ENCODE assay signal across 9 mouse cellular contexts in the genomic region with DNA sequence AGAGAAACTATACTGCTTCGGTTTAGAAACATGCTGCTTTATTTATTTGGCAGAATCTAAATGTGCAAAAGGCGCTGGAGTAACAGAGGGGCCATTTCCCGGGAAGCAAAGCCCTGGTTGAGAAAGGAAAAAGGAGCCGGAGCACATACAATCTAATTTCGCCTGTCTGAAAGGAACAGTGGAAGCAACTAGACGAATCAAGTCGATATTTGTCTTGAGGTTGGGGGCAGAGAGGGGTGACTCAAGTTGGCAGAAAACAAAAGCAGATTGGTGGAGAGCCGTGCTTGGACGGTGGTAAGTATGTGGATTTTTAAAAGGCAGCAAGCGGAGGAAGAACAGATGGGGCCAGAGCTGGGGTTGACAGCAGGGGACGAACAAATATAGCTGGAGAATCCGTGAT. TPM values are rescaled to one million over a fixed set of nuclear protein-coding genes. Genes with fewer than 3 reads are reported as not detected.
DNase-seq lines count a peak whose midpoint lies in the region; ATAC-seq lines count a peak whose summit lies in the region.
"Had no signal": no experiment of that assay in that cellular context is flagged by ENCODE, and none has a peak within 500 bp of the region (broad histone marks: within the 10 kb centered on the region; RNA-seq: fewer than 3 reads in every experiment).

No protein-coding gene starts in this region.

- ATAC-seq in heart, embryonic 11.5 days (replicated peaks; ENCODE audit: insufficient number of reproducible peaks, low FRiP score, low TSS enrichment), result no peak
- 0 out of 2 replicates have a peak, but pooled peaks have one; percentile 42 for ATAC-seq in midbrain, embryonic 11.5 days (ENCODE audit: low FRiP score)
- peak; percentile 71 for ATAC-seq in hindbrain, embryonic 16.5 days
- no peak for ATAC-seq in stomach, embryonic 16.5 days (ENCODE audit: insufficient read depth, low FRiP score)
- no peak for ATAC-seq in inflammation-experienced regulatory T-cells, adult 6 months

- WGBS in heart, embryonic 11.5 days (ENCODE audit: insufficient replicate concordance), result 74% methylated on average over 12 of the region's 12 CpGs
- 61% methylated on average over 12 of the region's 12 CpGs for WGBS in midbrain, embryonic 11.5 days
- 72% methylated on average over 12 of the region's 12 CpGs for WGBS in midbrain, embryonic 10.5 days
- WGBS in hindbrain, embryonic 16.5 days, result 18% methylated on average over 12 of the region's 12 CpGs
- WGBS in stomach, embryonic 16.5 days, result 43% methylated on average over 12 of the region's 12 CpGs

- H3K27ac ChIP-seq in heart, embryonic 11.5 days (ENCODE audit: low read depth, low read length), result no peak overlapping the region
- peak overlapping the region; percentile 11; the same call in 1 of the 2 replicates for H3K27ac ChIP-seq in midbrain, embryonic 11.5 days (ENCODE audit: low read depth, low read length)
- H3K27ac ChIP-seq in midbrain, embryonic 10.5 days (replicated peaks), result no peak overlapping the region
- peak overlapping the region; percentile 69 for H3K27ac ChIP-seq in hindbrain, embryonic 16.5 days (ENCODE audit: low read depth, low read length)
- peak overlapping the region; percentile 39; the same call in 1 of the 2 replicates for H3K27ac ChIP-seq in stomach, embryonic 16.5 days (ENCODE audit: low read length)
- H3K27ac ChIP-seq: stomach, embryonic 15.5 days had no signal

- no peak for DNase-seq in heart, adult 8-10 months (ENCODE audit: low spot score)
- DNase-seq in midbrain, embryonic 11.5 days (ENCODE audit: low spot score, missing footprints), result no peak
- no peak for DNase-seq in midbrain, embryonic 10.5 days (ENCODE audit: low spot score)
- no peak for DNase-seq in gastrocnemius, postnatal 10 days

- H3K9me3 ChIP-seq in heart, embryonic 11.5 days (replicated peaks; ENCODE audit: control insufficient read depth, low read length), result no peaks in the 10 kb centered on the region
- H3K9me3 ChIP-seq in midbrain, embryonic 11.5 days (ENCODE audit: control insufficient read depth, low read length), result no peaks in the 10 kb centered on the region
- H3K9me3 ChIP-seq in midbrain, embryonic 10.5 days (replicated peaks), result no peaks in the 10 kb centered on the region
- no peaks in the 10 kb centered on the region for H3K9me3 ChIP-seq in hindbrain, embryonic 16.5 days (ENCODE audit: control insufficient read depth, low read length)
- H3K9me3 ChIP-seq in stomach, embryonic 16.5 days (replicated peaks; ENCODE audit: control insufficient read depth, low read length), result no peaks in the 10 kb centered on the region
- H3K9me3 ChIP-seq: stomach, embryonic 15.5 days had no signal

- no peak overlapping the region for H3K4me2 ChIP-seq in heart, embryonic 11.5 days
- H3K4me2 ChIP-seq in midbrain, embryonic 11.5 days, result no peak overlapping the region
- peak overlapping the region; percentile 31 for H3K4me2 ChIP-seq in hindbrain, embryonic 16.5 days (ENCODE audit: low read length)
- peak overlapping the region; percentile 14; the same call in 1 of the 2 replicates for H3K4me2 ChIP-seq in stomach, embryonic 16.5 days (ENCODE audit: low read depth, low read length)
- H3K4me2 ChIP-seq: stomach, embryonic 15.5 days had no signal

- H3K4me3 ChIP-seq in heart, embryonic 11.5 days (ENCODE audit: low read depth, low read length), result no peak overlapping the region
- H3K4me3 ChIP-seq in midbrain, embryonic 11.5 days (ENCODE audit: low read depth, low read length), result no peak overlapping the region
- no peak overlapping the region for H3K4me3 ChIP-seq in midbrain, embryonic 10.5 days
- H3K4me3 ChIP-seq in hindbrain, embryonic 16.5 days (ENCODE audit: low read length), result peak overlapping the region; percentile 8; the same call in 1 of the 2 replicates
- H3K4me3 ChIP-seq in stomach, embryonic 16.5 days (replicated peaks; ENCODE audit: low read length), result no peak overlapping the region
- H3K4me3 ChIP-seq: stomach, embryonic 15.5 days had no signal

- peaks cover 10% of the 10 kb centered on the region for H3K4me1 ChIP-seq in heart, embryonic 11.5 days (ENCODE audit: control insufficient read depth, insufficient read depth, low read length)
- peaks cover 4% of the 10 kb centered on the region; the same call in 1 of the 2 replicates for H3K4me1 ChIP-seq in midbrain, embryonic 11.5 days (ENCODE audit: control insufficient read depth, insufficient read depth, low read length)
- H3K4me1 ChIP-seq in midbrain, embryonic 10.5 days, result peaks cover 6% of the 10 kb centered on the region
- peaks cover 32% of the 10 kb centered on the region for H3K4me1 ChIP-seq in hindbrain, embryonic 16.5 days (ENCODE audit: control insufficient read depth, insufficient read depth, low read depth, low read length)
- H3K4me1 ChIP-seq in stomach, embryonic 16.5 days (ENCODE audit: control insufficient read depth, insufficient read depth, low read length), result 0 out of 2 replicates have a peak, but pooled peaks cover 3% of the 10 kb centered on the region

- no peaks in the 10 kb centered on the region for H3K36me3 ChIP-seq in heart, embryonic 11.5 days (ENCODE audit: control insufficient read depth, insufficient read depth, low read length)
- H3K36me3 ChIP-seq in midbrain, embryonic 11.5 days (ENCODE audit: control insufficient read depth, insufficient read depth, low read length), result no peaks in the 10 kb centered on the region
- H3K36me3 ChIP-seq in midbrain, embryonic 10.5 days, result no peaks in the 10 kb centered on the region
- H3K36me3 ChIP-seq in hindbrain, embryonic 16.5 days (ENCODE audit: control insufficient read depth, insufficient read depth, low read length), result no peaks in the 10 kb centered on the region
- no peaks in the 10 kb centered on the region for H3K36me3 ChIP-seq in stomach, embryonic 16.5 days (ENCODE audit: control insufficient read depth, insufficient read depth, low read length)
- H3K36me3 ChIP-seq: stomach, embryonic 15.5 days had no signal

- H3K9ac ChIP-seq in heart, embryonic 11.5 days (ENCODE audit: low read depth, low read length), result 0 out of 2 replicates have a peak overlapping the region, but pooled peaks have one; percentile 22
- H3K9ac ChIP-seq in midbrain, embryonic 11.5 days (ENCODE audit: low read length), result no peak overlapping the region
- peak overlapping the region; percentile 31 for H3K9ac ChIP-seq in hindbrain, embryonic 16.5 days (ENCODE audit: low read depth, low read length)
- H3K9ac ChIP-seq in stomach, embryonic 16.5 days (ENCODE audit: low read length), result no peak overlapping the region
- H3K9ac ChIP-seq: stomach, embryonic 15.5 days had no signal

- no peaks in the 10 kb centered on the region for H3K27me3 ChIP-seq in heart, embryonic 11.5 days (ENCODE audit: control insufficient read depth, insufficient read depth, low read length)
- no peaks in the 10 kb centered on the region for H3K27me3 ChIP-seq in midbrain, embryonic 11.5 days (ENCODE audit: control insufficient read depth, insufficient read depth, low read length)
- H3K27me3 ChIP-seq in midbrain, embryonic 10.5 days (ENCODE audit: low read depth, poor library complexity, severe bottlenecking), result peaks cover 9% of the 10 kb centered on the region; the same call in 1 of the 2 replicates
- H3K27me3 ChIP-seq in hindbrain, embryonic 16.5 days (replicated peaks; ENCODE audit: control insufficient read depth, insufficient read depth, low read length), result no peaks in the 10 kb centered on the region
- no peaks in the 10 kb centered on the region for H3K27me3 ChIP-seq in stomach, embryonic 16.5 days (ENCODE audit: control insufficient read depth, insufficient read depth, low read length)
- H3K27me3 ChIP-seq: stomach, embryonic 15.5 days had no signal

RNA-seq across cellular contexts. Expression of gene Ncam1, which starts 40.7 kb away (rescaled TPM):
- 39.8 and 50.5 TPM in 2 replicates for polyA plus RNA-seq in heart, embryonic 11.5 days (2014; fragmentation: Nextera tagmentation; extraction: Ambion mirVana)
- 1 to 10 TPM; 3.1 to 4.0 (median 3.3) TPM for total RNA-seq in heart, adult 8-10 months (2022)
- polyA plus RNA-seq in midbrain, embryonic 11.5 days (2014; fragmentation: Nextera tagmentation; extraction: Ambion mirVana), result 107 and 109 TPM in 2 replicates
- 48.9 and 94.9 TPM in 2 replicates for polyA plus RNA-seq in midbrain, embryonic 10.5 days (2016; fragmentation: Nextera tagmentation; extraction: Ambion mirVana)
- 450 and 495 TPM in 2 replicates for polyA plus RNA-seq in hindbrain, embryonic 16.5 days (2015; fragmentation: Nextera tagmentation; extraction: Ambion mirVana)
- 107 and 114 TPM in 2 replicates for polyA plus RNA-seq in stomach, embryonic 16.5 days (2015; fragmentation: Nextera tagmentation; extraction: Ambion mirVana)
- under 1 TPM in 1 of 3 experiments, not detected in 2; 0.35 TPM for polyA plus RNA-seq in inflammation-experienced regulatory T-cells, adult 6 months (2017; shearing (Covaris generic))
- 10 to 100 TPM; 67.7 to 74.1 TPM for total RNA-seq in gastrocnemius, postnatal 10 days (2021)

Comparison
In these comparisons a context has a peak if more than half of its experiments do, and no peak if none do; other contexts are left out.
1. H3K27ac ChIP-seq: peak in midbrain, embryonic 11.5 days (single experiment), hindbrain, embryonic 16.5 days (single experiment) and stomach, embryonic 16.5 days (single experiment); none in heart, embryonic 11.5 days (single experiment) and midbrain, embryonic 10.5 days (single experiment).
2. ATAC-seq: peak in midbrain, embryonic 11.5 days (single experiment) and hindbrain, embryonic 16.5 days (single experiment); none in heart, embryonic 11.5 days (single experiment), stomach, embryonic 16.5 days (single experiment) and inflammation-experienced regulatory T-cells, adult 6 months (single experiment).
3. H3K4me2 ChIP-seq: peak in hindbrain, embryonic 16.5 days (single experiment) and stomach, embryonic 16.5 days (single experiment); none in heart, embryonic 11.5 days (single experiment) and midbrain, embryonic 11.5 days (single experiment).
4. H3K9ac ChIP-seq: peak in heart, embryonic 11.5 days (single experiment) and hindbrain, embryonic 16.5 days (single experiment); none in midbrain, embryonic 11.5 days (single experiment) and stomach, embryonic 16.5 days (single experiment).
5. RNA of gene Ncam1, which starts 40.7 kb away (polyA plus RNA-seq): 450 to 495 TPM in hindbrain, embryonic 16.5 days, 107 to 114 TPM in stomach, embryonic 16.5 days, 107 to 109 TPM in midbrain, embryonic 11.5 days, 48.9 to 94.9 TPM in midbrain, embryonic 10.5 days and 39.8 to 50.5 TPM in heart, embryonic 11.5 days; 0.35 TPM in inflammation-experienced regulatory T-cells, adult 6 months; every median in the first group is over 10 times any median in the second.